Mouse (Mus musculus) embryonic stem cell, embryonic (primary cell): ENCODE measurements around the gene Plcd1.

Experiments used
- CTCF ChIA-PET, 4 experiments: fragments of 300-600 bp in 2 of 4; fragments of 350-600 bp in 2 of 4; sonication (Branson Sonifier 250); formaldehyde crosslinking; loops; one replicate each; lab custom pipeline; 2022; ENCODE audit warnings: inconsistent platforms in 2 of 4; lab: Charles Lee
- POLR2A ChIA-PET, 4 experiments: fragments of 300-600 bp in 2 of 4; fragments of 350-600 bp in 2 of 4; sonication (Branson Sonifier 250); formaldehyde crosslinking; loops; one replicate each; lab custom pipeline; 2022; ENCODE audit warnings: antibody characterized with exemption in 4 of 4, inconsistent platforms in 1 of 4; lab: Charles Lee

The Plcd1 gene

GRCm38 (mm10) chr9:119075685-119076084, 17.6 kb downstream of the Plcd1 start:
- CTCF ChIA-PET: interaction anchor here in 1 of 4 experiments (1.4 kb wide), 1 partner anchor 155 kb away, joined by 4 read pairs; no protein-coding TSS in a partner anchor
- POLR2A ChIA-PET: interaction anchor here in 2 of 4 experiments (0.6 to 3.6 kb wide), 6 partner anchors 8 to 1025 kb away, joined by 3 to 10 read pairs (median 6); partner anchors contain the start of gene Ctdspl (in 1 of the 2)

GRCm38 (mm10) chr9:119073184-119073895, 20.0 kb downstream of the Plcd1 start:
- CTCF ChIA-PET: interaction anchor here in 2 of 4 experiments (0.6 to 0.7 kb wide), 3 partner anchors 15 to 247 kb away, joined by 3 to 9 read pairs (median 5); no protein-coding TSS in a partner anchor
- POLR2A ChIA-PET: interaction anchor here in 3 of 4 experiments (0.6 to 3.6 kb wide), 8 partner anchors 10 to 315 kb away, joined by 3 to 10 read pairs (median 4); partner anchors contain the start of genes Ctdspl (in 1 of the 3) and Plcd1 (in 1 of the 3)

- CTCF ChIA-PET: interaction anchor here in 3 of 4 experiments (0.6 to 1.2 kb wide), 5 partner anchors 22 to 158 kb away, joined by 3 to 5 read pairs (median 4); no protein-coding TSS in a partner anchor
Observed at GRCm38 (mm10) chr9:119071786-119072185, 21.5 kb downstream of the Plcd1 start.

GRCm38 (mm10) chr9:119070173-119070825, 23.0 kb downstream of the Plcd1 start:
- POLR2A ChIA-PET: no interaction called here

More at GRCm38 (mm10) chr9:119071786-119072185, 21.5 kb downstream of the Plcd1 start:
- POLR2A ChIA-PET: interaction anchor here in 3 of 4 experiments (0.8 to 1.6 kb wide), 8 partner anchors 8 to 151 kb away, joined by 3 to 4 read pairs (median 4); no protein-coding TSS in a partner anchor

GRCm38 (mm10) chr9:119068266-119068665, 25.0 kb downstream of the Plcd1 start:
- POLR2A ChIA-PET: interaction anchor here in 1 of 4 experiments (1.0 kb wide), 1 partner anchor 15 kb away, joined by 3 read pairs; no protein-coding TSS in a partner anchor
- CTCF ChIA-PET: interaction anchor here in 3 of 4 experiments (1.0 to 1.8 kb wide), 5 partner anchors 147 to 153 kb away, joined by 3 to 13 read pairs (median 4); no protein-coding TSS in a partner anchor

More at GRCm38 (mm10) chr9:119070173-119070825, 23.0 kb downstream of the Plcd1 start:
- CTCF ChIA-PET: interaction anchor here in 1 of 4 experiments (0.6 kb wide), 1 partner anchor 44 kb away, joined by 3 read pairs; no protein-coding TSS in a partner anchor

GRCm38 (mm10) chr9:119067601-119068000, 25.7 kb downstream of the Plcd1 start:
- CTCF ChIA-PET: interaction anchor here in 2 of 4 experiments (1.0 to 1.8 kb wide), 2 partner anchors 147 to 153 kb away, joined by 4 to 6 read pairs; no protein-coding TSS in a partner anchor

GRCm38 (mm10) chr9:119064296-119064695, 29.0 kb downstream of the Plcd1 start:
- CTCF ChIA-PET: interaction anchor here in 3 of 4 experiments (0.5 to 2.3 kb wide), 4 partner anchors 19 to 144 kb away, joined by 3 to 15 read pairs (median 6); no protein-coding TSS in a partner anchor
- POLR2A ChIA-PET: interaction anchor here (0.6 to 1.6 kb wide), 6 partner anchors 18 to 913 kb away, joined by 3 to 6 read pairs (median 4); no protein-coding TSS in a partner anchor

More at GRCm38 (mm10) chr9:119067601-119068000, 25.7 kb downstream of the Plcd1 start:
- POLR2A ChIA-PET: interaction anchor here in 1 of 4 experiments (1.0 kb wide), 1 partner anchor 15 kb away, joined by 3 read pairs; no protein-coding TSS in a partner anchor

GRCm38 (mm10) chr9:119063036-119063644, 30.2 kb downstream of the Plcd1 start:
- POLR2A ChIA-PET: interaction anchor here in 3 of 4 experiments (0.5 to 1.6 kb wide), 6 partner anchors 8 to 790 kb away, joined by 3 to 5 read pairs (median 3); no protein-coding TSS in a partner anchor
- CTCF ChIA-PET: interaction anchor here in 3 of 4 experiments (0.7 to 2.3 kb wide), 7 partner anchors 78 to 586 kb away, joined by 3 to 15 read pairs (median 7); no protein-coding TSS in a partner anchor

GRCm38 (mm10) chr9:119060701-119061100, 32.6 kb downstream of the Plcd1 start:
- POLR2A ChIA-PET: no interaction called here
- CTCF ChIA-PET: interaction anchor here in 1 of 4 experiments (0.5 kb wide), 1 partner anchor 283 kb away, joined by 7 read pairs; no protein-coding TSS in a partner anchor

- ChIA-PET POLR2A (no interaction called here), CTCF (no interaction called here)
Observed at GRCm38 (mm10) chr9:119058245-119058644, 35.1 kb downstream of the Plcd1 start.

- CTCF ChIA-PET: interaction anchor here in 1 of 4 experiments (0.6 kb wide), 1 partner anchor 18 kb away, joined by 5 read pairs; no protein-coding TSS in a partner anchor
- POLR2A ChIA-PET: interaction anchor here in 2 of 4 experiments (1.0 to 1.4 kb wide), 2 partner anchors 15 to 389 kb away, joined by 3 read pairs; partner anchors contain the start of gene Exog (in 1 of the 2)
Observed at GRCm38 (mm10) chr9:119055336-119055735, 38.0 kb downstream of the Plcd1 start.

- POLR2A ChIA-PET: no interaction called here
- CTCF ChIA-PET: interaction anchor here in 1 of 4 experiments (0.6 kb wide), 1 partner anchor 752 kb away, joined by 6 read pairs; no protein-coding TSS in a partner anchor
Observed at GRCm38 (mm10) chr9:119053964-119054576, 39.2 kb downstream of the Plcd1 start.

GRCm38 (mm10) chr9:119052154-119052944, 41.0 kb downstream of the Plcd1 start, which contains the start of gene Vill:
TSS of gene Vill (plus strand) at chr9:119052778.
- ChIA-PET POLR2A (interaction anchor here in 2 of 4 experiments (0.6 to 0.8 kb wide), 4 partner anchors 26 to 932 kb away, joined by 3 to 4 read pairs (median 4); no protein-coding TSS in a partner anchor), CTCF (interaction anchor here in 1 of 4 experiments (0.5 to 0.8 kb wide), 4 partner anchors 15 to 395 kb away, joined by 3 to 4 read pairs (median 3); no protein-coding TSS in a partner anchor)

GRCm38 (mm10) chr9:119051158-119051557, 42.1 kb downstream of the Plcd1 start:
- CTCF ChIA-PET: no interaction called here
- POLR2A ChIA-PET: interaction anchor here in 2 of 4 experiments (0.7 kb wide), 2 partner anchors 87 to 268 kb away, joined by 3 to 4 read pairs; no protein-coding TSS in a partner anchor

- CTCF ChIA-PET: interaction anchor here in 1 of 4 experiments (0.7 kb wide), 1 partner anchor 22 kb away, joined by 3 read pairs; no protein-coding TSS in a partner anchor
- POLR2A ChIA-PET: interaction anchor here in 2 of 4 experiments (0.6 to 0.7 kb wide), 4 partner anchors 15 to 134 kb away, joined by 3 to 9 read pairs (median 3); partner anchors contain the start of gene Ctdspl (in 1 of the 2)
Observed at GRCm38 (mm10) chr9:119048182-119048903, 45.0 kb downstream of the Plcd1 start.
